Mouse (Mus musculus): ENCODE measurements at regions not wholly inside any gene's neighbourhood (a gene's known extent, or its start where the extent isn't known, plus 50 kb on each side); places are given as distances from the start of the nearest gene placed in this dataset.

GRCm38 (mm10) chr2:101084648-101085047 is 539.9 kb upstream of the Rag2 start:
- no peak for TF ChIP-seq CTCF (conservative IDR thresholded peaks at IDR 0.05; ENCODE audit: low read length)
- TF ChIP-seq NANOG (IDR thresholded peaks at IDR 0.05; ENCODE audit: borderline replicate concordance, low read length): no peak
- no peak for TF ChIP-seq POU5F1 (IDR thresholded peaks at IDR 0.05; ENCODE audit: borderline replicate concordance, low read length)

All from E14TG2a.4 (cell line).